Mouse (Mus musculus): Measurements from ENCODE around the gene 3830403N18Rik. TPM values are rescaled to one million over a fixed set of nuclear protein-coding genes. Genes with fewer than 3 reads are reported as not detected.
"Not testable (repeated sequence)": the region's sequence is repeated elsewhere in the genome, so short reads cannot be mapped to it uniquely, and the experiment has no call there.

Gene 3830403N18Rik
- total RNA-seq (2014; fragmentation: Nextera tagmentation) = 1.4 and 6.2 TPM in 2 replicates
- 4.6 and 6.6 TPM in 2 replicates for total RNA-seq (2017)

DNA sequence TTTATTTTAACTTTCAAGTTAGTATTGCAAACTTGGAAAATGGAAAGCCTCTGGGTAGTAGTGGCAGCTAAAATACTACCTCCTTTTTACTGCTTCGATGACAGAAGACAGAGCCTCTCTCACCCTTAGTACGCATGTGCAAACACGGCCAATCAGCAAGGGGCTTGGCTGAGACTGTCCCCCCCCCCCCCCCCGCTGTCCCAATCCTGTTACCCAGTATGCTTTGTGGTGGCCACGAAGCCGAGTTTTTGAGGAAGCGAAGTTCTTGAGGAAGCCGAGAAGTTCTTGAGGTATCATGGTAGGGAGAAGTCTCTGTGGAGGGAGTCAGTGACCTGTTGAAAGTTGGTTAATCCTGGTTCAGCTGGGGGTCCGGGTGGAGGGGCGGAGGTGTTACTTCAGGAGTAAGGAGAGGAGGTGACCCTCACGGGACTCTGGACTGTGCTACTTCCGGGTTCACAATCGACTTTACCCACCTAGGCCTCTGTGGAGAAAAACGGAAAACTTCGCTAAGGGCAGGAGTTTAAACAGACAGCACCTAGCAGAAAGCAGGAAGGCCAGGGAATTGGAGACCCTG, at the start of gene 3830403N18Rik:
Gene 3830403N18Rik (plus strand): TSS at position 237 of the 574 bp plus-strand sequence.
- ATAC-seq (replicated peaks; ENCODE audit: low FRiP score, low TSS enrichment, poor library complexity, severe bottlenecking) = not testable (repeated sequence)

GRCm38 (mm10) chrX:56151396-56151795, 15.0 kb downstream of the 3830403N18Rik start:
- ATAC-seq (replicated peaks; ENCODE audit: low FRiP score, low TSS enrichment, poor library complexity, severe bottlenecking) = no peak

GRCm38 (mm10) chrX:56186449-56186848, 50.1 kb downstream of the 3830403N18Rik start:
- ATAC-seq (replicated peaks; ENCODE audit: low FRiP score, low TSS enrichment, poor library complexity, severe bottlenecking) = not testable (repeated sequence)

Other genes with a start within 250 kb of the 3830403N18Rik start
- not detected in 2 replicates for gene Gm773, start 76.3 kb downstream of the 3830403N18Rik start, total RNA-seq (2014; fragmentation: Nextera tagmentation)
- not detected in 2 replicates for gene Gm773, start 76.3 kb downstream of the 3830403N18Rik start, total RNA-seq (2017)
- 1.2 and 1.9 TPM in 2 replicates for gene Zfp449, start 209.8 kb downstream of the 3830403N18Rik start, total RNA-seq (2014; fragmentation: Nextera tagmentation)
- 2.0 and 2.3 TPM in 2 replicates for gene Zfp449, start 209.8 kb downstream of the 3830403N18Rik start, total RNA-seq (2017)
- 0.45 TPM in 1 of 2 replicates, not detected in the other for gene Smim10l2a, start 238.0 kb downstream of the 3830403N18Rik start, total RNA-seq (2014; fragmentation: Nextera tagmentation)
- gene Smim10l2a, start 238.0 kb downstream of the 3830403N18Rik start, total RNA-seq (2017) = 1.0 and 1.2 TPM in 2 replicates

All from megakaryocyte-erythroid progenitor cell, adult 5-6 weeks (primary cell).